Mouse (Mus musculus) thymus, postnatal 36 days (tissue): Measurements from ENCODE around the gene Ablim1.
"Not testable (repeated sequence)": the region's sequence is repeated elsewhere in the genome, so short reads cannot be mapped to it uniquely, and the experiment has no call there.

Source experiments
- DNase-seq, 2 experiments: peaks; one replicate each; pipeline ENCODE4 v3.0.0; 2022; ENCODE audit warnings: mixed read lengths in 2 of 2

Ablim1 gene

DNA sequence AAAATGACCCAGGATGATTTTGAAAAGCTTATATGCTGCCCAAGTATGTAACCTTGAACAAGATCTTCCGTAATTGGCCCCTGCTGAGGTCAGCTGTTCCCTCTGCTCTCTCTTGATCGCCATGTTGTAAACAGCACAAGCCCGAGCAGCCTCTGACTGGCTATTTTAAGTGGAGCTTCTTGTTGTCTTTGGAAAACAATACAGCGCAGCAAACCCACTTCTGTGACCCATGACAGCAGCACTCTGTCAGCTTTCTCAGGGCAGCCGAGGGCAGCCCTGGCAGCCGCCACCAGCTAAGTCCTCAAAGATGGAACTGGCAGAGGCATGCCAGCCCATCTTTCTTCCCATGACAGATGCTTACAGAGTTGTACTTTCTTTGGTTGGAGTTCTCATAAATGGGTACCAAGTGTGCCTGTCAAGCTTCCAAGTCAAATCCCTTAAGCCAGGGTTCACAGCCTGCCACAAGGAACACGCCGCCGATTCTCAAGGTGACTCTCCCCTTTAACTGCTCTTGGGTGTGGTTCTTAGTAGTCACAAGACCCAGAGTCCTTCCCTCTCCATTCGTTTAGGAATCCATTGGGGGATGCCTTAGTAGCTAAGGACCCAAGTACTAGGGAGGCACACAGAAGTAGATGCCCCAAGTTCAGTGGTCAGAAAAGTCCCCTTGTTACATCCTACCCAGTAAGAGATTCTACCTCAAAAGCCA, 172.8 kb downstream of the Ablim1 start:
- no peak for DNase-seq

DNA sequence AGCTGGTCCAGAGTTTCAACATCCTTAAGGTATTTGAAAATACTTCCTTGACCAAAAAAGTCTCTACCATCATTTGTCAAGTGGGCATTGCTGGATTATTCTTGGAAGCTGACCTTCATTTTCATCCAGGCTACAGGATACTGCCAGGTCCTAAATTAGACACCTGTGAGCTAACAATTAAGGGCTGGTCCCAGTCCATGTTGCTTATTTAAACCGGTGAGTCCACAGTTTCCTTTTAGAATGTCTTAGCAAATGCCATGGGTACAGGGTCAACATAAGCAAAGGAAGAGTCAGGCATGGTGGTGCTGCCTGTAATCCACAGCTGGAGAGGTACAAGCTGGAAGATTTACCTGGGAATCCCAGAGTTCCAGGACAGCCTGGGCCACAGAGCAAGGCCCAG, 173.8 kb downstream of the Ablim1 start:
- no peak for DNase-seq

DNA sequence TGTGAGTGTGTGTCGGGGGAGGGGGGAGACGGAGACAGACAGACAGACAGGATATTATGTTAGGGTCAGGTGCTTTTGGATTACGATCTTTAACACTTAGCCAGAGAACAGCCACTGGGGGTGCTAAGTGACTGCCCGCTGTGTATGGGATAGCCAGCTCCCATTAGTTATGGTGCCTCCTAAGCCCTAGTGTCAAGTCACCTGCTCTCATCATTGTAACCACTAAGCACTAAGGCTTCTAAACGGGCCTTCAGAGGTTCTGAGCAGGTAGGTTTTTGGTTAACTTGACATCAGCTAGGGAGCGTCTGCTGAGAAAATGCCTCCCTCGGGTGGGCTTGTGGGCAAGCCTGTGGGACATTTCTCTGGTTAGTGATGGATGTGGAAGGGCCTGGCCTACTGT, 174.6 kb downstream of the Ablim1 start:
- DNase-seq, result no peak

DNA sequence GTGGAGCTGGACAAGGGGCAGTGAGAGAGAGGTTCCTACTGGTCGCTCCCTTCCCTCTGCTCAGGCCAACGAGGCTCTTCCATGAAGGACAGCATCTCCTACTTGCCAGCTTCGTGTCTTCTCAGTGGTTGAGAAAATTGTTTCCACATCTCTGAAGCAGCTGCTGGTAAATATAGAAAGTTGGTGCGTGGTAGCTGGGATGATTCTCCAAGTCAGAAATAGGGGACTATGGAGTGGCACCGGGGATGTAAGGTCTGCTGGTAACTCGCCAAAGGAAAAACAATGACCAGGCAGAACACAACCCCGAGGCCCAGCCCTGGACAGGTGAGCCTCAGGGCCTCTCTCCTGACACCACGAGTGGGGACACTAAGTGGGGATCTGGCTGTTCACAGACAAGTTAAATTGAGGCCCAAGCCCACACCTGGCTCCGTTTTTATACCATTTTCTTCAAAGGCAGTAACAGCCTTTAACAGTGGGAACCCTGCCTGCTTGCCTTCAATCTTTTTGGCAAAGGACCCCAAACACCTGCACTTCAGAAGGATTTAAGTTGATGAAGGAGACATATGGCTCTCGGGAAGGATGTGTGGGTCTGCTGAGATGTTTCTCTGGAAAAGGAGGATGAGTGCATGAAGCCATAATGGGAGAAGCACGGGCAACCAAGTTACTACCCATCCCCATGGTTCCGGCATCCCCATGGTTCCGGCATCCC, 175.7 kb downstream of the Ablim1 start:
- DNase-seq, result no peak

DNA sequence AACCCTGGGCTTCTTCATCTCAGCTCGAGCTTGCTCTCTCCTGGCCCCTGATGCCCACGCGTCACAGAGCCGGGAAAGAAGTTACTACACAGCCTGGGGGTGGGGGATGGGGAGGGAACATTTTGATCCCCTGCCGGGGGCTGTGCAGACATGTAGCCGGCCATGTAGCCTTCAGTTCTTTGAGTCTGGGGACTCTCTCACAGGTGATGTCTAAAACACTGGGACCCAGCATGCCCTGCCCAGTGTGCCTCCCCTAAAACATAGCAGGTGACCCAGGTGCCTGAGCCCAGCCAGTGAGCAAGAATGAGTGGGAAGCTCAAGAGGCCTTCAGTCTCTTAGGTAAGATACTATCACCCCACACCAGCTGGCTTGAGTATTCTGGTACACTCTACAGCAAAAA, 176.2 kb downstream of the Ablim1 start:
- peak in 1 of 2 experiments; percentile 19 for DNase-seq

DNA sequence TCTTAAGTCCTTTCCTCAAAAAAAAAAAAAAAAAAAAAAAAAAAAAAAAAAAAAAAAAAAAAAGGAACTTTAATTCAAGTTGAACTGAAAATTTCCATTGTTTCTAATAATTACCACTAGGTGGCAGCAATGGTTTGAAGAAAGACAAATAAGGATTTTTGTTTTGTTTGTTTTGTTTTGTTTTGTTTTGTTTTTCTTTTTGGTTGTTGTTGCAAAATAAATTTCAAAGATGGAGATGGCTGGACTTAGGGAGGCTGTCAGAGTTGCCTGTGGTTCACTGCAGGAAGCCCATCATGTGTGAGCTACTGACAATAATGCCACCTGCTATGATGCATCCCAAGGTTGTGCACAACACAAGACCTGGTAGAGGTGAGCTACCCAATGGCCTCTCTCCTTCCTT, 176.7 kb downstream of the Ablim1 start:
- no peak for DNase-seq

DNA sequence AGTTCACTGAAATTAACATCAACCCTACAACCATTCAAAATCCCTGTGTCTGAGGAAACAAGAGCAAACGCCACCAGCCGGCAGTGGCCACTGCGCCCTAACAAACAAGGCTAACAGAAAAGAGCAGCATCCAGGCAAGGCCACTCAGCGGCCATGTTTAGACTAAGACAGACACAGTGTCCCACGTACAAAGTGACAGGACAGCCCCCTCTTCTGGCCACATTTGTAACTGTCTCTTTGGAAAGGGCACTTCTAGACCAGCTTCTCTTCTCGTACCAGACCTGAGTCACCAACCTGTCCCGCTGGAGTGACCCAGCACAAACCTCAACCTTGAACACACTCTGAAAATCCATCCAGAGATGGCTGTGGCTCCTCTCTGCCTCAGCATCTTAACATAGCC, 178.5 kb downstream of the Ablim1 start:
- peak; percentile 67 to 72 for DNase-seq

DNA sequence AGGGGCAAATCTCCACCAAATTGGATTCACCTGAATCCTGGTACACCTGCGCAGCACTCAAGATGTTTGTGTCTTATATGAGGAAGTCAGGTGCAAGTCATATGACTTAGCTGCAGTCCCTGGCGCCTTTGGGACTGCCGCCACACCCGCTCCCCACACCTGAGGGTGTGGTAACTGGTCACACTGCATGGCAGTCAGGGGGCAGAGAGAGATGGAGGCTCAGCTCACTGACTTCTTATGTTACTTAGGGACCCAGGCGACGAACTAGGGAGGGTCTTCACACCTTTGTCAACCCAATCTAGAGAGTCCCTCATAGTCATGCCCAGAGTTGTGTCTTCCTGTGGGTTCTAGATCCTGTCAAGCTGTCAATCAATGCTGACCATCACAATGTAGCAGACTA, 179.1 kb downstream of the Ablim1 start:
- DNase-seq, result not testable (repeated sequence)

DNA sequence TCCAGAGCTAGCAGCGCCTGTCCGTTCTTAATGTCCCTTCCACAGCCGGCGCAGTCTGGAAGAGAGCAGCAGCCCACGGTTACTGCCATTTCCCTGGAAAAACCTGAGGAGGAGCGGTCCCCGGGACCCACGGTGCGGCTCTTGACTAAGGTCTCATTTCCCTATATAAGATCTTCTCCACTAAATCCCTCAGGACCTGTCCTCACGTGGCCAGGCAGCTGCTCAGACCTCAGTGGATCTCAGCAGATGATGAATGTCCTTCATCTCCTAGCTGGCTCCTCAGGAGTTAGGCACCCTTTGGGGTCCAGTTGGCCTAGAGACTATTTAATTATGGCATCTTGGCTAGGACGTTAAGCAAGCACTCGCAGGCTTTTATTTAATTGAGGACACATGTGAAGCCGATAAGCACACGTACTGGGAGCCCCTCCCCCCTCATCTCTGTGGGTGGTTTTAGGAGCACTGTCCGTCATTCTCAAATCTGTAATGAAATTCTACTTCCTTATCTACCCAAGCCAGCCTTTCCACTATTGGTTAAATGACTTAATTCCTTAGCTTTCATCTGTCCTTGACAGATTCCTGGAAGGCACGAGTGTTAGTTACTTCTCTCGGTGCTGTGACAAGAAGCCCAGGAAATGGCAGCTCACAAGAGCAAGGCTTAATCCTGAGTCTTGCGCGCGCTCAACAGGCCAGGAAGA, 179.9 kb downstream of the Ablim1 start:
- no peak for DNase-seq

DNA sequence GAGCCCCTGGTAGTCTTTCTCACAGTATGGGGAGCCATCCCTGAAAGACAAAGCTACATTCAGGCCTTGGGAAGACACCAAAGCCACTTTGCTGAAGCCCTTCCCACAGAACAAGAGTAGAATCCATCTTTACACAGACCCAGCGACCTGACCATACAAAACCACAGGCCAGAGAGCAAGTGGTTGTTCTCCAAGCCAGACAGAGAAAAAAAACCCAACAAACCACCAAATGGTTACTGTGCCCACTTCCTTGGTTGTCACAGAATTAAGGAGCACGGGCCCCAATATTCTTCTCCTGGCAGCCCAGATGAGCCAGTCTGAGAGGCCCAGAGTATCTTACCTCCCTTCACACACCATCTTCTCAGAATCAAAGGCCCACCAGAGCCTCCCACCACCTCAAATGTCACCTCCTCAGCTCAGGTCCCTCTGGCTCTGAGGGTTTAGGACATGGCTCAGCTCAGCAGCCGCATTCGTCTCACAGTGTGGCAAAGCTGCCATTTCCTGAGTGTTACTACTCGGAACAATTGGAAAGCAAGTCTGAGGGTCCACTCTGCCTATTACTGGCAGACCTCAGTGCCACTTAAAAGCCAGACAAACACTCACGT, 181.7 kb downstream of the Ablim1 start:
- peak in 1 of 2 experiments; percentile 36 for DNase-seq

DNA sequence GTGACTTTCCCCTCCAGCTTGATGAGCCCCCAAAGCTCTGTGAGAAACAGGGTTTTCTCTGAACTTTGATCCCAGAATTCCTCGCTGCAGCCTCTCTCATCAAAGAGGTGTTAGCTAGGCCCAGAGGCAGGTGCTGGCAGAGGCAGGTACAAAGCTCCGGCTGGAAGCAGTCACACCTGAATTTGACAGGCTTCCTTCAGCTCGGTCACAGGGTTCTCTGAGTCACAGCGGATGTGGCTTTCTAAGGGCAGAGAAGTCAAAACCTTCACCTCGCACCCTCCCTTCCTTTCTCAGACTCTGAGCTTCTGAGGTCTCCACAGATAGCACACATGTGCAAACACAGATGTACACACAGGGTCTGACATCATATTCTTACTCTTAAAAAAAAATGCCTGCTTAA, 182.4 kb downstream of the Ablim1 start:
- DNase-seq, result peak; percentile 77 to 87

DNA sequence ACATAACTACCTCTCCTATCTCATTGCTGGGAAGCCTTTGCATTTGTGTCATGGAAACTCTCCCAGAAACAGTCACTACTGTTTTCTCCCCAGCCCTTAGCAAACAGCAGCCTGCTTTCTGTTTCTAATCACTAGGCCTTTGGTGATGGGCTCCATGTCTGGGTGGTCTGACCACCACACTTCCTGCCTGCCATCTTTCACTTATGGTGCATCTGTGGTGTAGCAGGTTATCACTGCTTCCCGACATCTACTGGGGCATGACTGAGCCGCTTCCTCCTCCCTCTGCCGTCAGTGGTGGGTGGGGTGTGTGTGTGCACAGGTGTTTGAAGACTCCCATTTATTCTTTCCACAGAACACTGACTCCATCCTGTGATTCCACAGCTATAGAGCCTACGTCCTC, 183.4 kb downstream of the Ablim1 start:
- DNase-seq, result peak; percentile 70 to 85

DNA sequence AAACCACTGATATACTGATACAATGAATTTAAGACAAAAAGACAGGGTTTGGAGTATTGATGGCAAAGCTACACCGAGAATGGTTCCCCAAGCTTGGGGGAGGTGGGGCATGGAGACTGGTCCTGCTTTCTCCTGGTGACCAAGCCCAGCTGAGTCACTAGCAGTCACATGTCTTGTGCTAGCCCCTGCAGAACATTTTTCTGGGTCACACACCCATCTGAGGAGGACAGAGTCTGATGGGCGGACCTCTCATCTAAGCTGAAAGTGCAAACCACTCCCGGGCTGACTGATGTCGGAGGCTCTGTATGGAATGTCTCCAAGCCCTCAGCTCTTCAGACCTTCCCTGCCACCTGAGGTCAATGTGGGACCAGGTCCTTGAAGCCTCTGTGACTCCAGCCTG, 184.1 kb downstream of the Ablim1 start:
- no peak for DNase-seq

DNA sequence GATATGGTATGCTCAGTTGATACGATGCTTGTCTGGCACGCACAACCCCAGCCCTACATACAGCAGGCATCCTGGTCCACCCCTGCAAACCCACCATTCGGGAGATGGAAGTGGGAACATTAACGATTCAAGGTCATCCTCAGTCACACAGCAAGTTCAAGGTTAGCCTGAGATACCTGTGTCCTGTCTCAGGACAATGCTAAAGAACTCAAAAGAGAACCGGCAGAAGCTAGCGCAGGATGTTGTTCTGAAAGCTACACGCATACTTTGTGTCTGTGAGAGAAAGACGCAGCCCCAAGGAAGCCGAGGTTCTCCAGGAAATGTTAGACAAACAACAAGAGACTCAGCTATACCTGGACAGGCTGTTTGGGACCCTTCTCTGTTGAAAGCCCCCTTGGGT, 185.0 kb downstream of the Ablim1 start:
- DNase-seq, result no peak

DNA sequence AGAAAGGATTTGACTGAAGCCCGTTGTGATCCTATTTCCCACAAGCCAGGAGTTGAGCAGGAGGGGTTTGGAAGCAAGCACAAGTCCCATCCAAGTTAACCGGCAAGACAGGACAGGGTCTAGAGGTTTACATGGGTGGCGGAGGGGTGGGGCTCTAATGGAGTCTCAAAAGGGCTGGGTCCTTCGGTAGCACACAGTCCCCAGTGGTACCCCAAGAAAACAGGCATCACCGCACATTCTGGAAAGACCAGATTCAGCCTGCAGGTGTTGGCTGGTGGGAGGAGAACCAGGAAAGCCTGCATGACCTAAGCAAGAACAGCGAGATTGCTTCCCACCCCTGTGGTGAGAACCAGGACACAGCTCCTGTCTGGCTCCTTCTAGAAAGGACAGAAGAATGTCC, 186.7 kb downstream of the Ablim1 start:
- DNase-seq, result no peak

DNA sequence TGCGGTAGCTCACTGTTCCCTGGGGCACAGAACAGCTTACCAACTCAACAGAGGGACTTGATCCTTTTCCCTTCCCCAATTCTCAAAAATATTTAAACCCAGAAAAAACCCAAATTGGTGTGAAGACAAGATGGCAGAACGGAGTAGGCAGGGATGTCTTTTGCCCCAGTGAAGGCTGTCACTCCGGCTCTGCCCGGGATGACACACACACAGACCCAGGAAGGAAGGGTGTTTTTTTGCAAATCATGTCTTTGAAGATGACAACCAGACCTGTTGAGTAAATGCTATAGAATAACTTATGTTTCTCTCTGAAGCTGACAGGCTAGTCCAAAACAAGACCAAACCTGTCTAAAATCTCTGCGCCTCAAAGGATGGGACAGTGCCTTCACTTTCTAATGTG, 187.2 kb downstream of the Ablim1 start:
- no peak for DNase-seq

DNA sequence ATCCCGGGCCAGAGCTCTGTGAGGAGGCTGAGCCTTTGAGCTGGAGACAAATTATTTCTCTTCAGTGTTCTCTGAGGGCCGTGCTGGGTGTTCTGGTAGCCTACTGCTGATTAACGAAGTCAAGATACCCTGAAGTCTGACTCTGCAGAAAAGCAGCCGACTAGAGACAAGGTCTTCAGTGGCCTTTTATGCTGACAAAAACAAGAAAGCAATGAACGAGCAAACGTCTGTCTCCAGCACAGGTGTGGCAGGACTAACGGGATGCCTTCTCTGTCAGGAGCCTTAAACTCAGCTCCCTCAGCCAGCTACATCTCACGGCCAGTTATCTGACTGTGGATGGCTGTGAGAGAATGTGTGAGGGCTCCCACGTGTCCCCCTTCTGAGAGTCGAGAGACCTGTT, 187.8 kb downstream of the Ablim1 start:
- DNase-seq, result no peak

DNA sequence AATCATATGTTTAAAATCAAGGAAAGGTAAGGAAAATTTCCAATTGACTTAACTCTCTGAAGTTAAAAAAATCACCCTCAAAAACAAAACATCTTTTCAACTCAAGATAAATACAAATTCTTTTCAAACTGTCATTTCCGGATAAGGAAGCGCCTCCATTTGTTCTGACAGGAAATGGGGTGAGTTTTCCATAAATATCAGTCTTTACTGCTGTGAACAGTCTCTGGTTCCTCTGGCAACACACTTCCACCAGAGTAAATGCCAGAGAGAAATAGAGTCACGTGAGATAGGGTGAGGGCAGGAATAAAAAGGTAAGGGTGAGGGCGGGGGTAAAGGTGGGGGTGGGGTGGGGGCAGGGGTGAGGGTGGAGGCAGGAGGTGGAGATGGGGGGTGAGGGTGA, 189.8 kb downstream of the Ablim1 start:
- DNase-seq, result no peak

DNA sequence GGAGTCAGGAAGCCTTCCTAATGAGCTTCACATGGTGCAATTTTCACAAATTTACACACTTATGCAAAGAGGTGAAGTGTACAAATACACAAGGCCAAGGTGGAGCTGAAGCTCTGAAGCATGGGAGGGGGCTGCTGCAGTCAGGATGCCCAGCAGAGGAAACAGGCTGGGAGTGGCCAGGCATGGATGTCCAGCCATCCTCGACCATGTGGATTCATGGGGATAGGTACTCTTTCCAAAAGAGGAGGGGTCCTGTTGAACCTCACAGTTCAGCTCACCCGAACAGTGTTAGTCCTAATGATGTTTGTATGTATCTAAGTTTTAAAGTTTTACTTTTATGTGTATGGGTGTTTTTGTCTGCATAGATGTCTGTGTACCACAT, 190.6 kb downstream of the Ablim1 start:
- DNase-seq, result peak in 1 of 2 experiments; percentile 22

DNA sequence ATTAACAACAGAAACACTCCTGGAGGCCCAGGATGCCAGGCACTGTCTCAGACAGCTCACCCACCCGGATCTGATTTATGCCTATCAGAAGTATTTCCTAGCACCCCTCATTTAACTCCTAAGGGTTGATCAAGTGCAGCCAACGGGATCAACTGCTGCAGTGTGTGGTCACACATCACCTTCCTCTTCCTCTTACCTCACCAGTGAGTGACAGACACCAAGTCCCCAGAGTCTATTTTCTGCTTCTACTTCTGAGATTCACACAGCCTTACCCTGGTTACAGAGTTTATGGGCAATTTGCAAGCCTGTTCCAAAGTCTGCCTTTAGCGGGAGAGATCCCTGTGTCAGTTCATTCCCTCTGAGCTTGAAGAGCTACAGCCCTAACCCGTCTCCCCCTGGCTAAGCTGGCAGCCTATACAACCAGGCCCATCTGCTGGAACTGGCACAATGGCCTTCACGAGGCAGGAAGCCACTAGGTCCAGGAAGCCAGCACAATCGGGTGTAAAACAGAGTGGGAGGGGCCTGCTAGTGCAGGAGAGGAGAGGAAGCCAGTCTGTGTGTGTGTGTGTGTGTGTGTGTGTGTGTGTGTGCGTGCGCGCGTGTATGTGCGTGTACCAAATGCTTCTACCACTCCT, 191.1 kb downstream of the Ablim1 start:
- peak; percentile 79 to 85 for DNase-seq

DNA sequence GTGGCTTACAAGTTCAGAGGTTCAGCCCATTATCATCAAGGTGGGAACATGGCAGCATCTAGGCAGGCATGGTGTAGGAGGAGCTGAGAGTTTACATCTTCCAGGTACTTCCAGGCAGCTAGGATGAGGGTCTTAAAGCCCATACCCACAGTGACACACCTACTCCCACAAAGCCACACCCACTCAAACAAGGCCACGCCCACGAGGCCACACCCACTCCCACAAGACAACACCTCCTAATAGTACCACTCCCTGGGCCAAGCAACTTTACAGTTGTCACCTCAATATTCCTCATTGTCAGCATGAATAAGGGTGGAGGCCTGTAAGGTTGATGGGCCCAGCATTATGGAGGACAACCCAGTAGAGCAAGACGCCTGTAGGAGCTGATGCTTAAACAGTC, 192.5 kb downstream of the Ablim1 start:
- DNase-seq, result no peak

DNA sequence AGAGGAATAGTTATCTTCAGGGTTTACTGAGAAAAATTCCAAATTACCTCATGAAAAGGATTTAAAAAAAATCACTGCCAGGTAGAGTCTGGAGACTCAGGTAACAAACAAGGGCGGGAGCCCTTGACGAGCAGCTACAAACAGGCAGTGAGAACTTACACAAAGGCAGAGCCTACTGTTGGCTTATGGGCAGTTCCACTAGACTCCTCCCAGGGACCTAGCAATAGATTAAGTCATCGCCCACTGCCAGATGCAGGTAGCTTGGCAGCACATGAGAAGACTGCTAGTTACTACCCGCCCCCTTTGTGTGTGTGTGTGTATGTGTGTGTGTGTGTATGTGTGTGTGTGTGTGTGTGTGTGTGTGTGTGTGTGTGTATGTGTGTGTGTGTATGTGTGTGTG, 193.7 kb downstream of the Ablim1 start:
- no peak for DNase-seq

DNA sequence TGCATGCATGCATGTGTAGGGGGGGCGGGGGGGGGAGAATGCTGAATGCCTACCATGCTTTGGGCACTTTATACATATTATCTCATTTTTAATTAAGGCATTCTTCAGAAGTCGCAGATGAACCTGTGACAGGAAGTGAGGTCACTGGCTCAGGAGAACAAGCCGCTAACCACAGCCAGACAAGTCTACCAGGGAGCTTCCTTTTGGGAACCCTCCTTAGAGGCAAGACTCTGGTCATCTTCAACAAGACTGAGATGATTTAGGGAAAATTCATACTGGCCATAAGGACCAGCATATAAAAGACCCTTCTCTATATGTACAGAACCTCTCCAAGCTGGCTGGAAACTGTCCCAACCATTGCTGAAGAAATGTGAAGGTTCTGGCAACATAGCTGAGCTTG, 195.1 kb downstream of the Ablim1 start:
- no peak for DNase-seq
